Mouse (Mus musculus): ENCODE data around the gene Pzp.

DNA sequence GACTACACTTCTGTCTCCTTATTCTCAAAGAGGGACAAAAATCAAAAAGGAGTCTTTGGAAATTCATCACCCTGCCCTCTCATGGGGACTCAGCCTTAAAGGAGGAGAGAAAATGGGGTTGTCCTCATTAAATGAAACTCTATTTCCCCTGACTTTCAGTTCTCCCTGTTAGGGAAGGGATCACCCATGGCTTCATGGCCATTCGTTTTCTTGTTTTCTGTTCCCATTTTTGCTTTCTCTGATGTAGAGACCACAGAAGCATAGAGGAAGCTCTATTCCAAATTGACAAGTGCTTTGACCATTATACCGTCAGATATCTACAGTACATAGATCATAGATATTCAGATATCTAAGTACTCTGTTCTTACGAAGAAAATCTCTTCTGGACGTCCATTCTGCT, 18.9 kb upstream of the Pzp start:
- TF ChIP-seq CTCF (IDR thresholded peaks at IDR 0.05; ENCODE audit: low read depth): no peak
- TF ChIP-seq EP300 (optimal IDR thresholded peaks at IDR 0.05): no peak

Data from stomach, postnatal 0 days (tissue).